Mouse (Mus musculus) right cerebral cortex, postnatal 25 days (tissue): ENCODE results near the gene Gm49392.
"Not testable (repeated sequence)": the region's sequence is repeated elsewhere in the genome, so short reads cannot be mapped to it uniquely, and the experiment has no call there.

Experiments
- DNase-seq: peaks from one replicate; pipeline ENCODE4 v3.0.0; 2022

The Gm49392 gene

DNA sequence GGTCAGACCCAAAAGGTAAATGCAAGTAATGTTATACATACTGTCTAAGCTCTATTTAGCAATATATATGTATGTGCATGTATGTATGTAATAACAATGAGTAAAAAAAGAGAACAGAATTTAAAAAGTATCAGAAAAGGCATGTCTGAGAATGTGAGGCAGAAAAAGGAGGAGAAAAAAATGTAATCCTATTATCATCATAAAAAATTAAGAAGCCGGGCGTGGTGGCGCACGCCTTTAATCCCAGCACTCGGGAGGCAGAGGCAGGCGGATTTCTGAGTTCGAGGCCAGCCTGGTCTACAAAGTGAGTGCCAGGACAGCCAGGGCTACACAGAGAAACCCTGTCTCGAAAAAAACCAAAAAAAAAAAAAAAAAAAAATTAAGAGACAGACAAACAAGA is at the start of gene Gm49392:
Gene Gm49392 (minus strand): TSS at position 101 of the 400 bp plus-strand sequence.
- not testable (repeated sequence) for DNase-seq

DNA sequence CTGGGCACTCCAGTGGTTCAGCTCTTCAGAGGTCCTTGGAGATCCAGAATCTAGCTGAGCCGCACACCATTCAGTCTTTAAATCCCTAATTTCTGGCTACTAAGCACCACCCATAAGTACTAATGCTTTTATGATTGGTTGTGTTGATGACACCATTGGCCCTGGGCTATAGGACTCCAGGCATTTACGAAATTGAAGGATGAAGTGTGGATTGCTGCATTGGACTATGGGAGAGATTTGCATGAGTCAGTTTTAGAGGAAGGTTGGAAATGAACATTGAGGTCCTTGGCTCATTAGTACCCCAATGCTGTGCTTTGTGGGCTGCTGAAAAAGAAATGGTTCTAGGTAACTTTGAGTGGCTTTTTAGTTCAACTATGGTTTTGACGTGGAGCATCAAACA is 45.2 kb upstream of the Gm49392 start, which contains the start of gene Tpbpa:
Gene Tpbpa (minus strand): TSS at position 101 of the 400 bp plus-strand sequence.
- not testable (repeated sequence) for DNase-seq

DNA sequence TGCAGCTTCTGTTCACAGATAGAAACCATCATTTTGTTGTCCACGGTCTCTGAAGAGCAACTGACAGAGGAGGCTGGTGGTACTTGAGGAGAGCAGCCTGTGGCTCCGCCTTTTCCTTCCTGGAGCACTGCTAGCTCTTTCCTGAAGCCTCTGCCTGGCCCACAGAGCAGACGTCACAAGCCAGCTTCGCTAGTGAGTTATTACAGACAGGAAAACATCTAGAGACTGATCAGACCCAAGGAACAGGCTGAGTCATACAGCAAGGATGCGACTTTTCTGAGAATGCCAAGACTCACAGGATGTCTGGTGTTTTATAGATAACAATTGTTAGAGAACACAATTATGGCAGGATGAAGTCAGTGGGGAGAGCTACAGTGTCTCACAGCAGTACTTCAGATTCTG is 39.8 kb upstream of the Gm49392 start, which contains the start of the genes Gm49391 and Ctla2a:
Gene Gm49391 (minus strand): TSS at position 72 of the 402 bp plus-strand sequence.
Gene Ctla2a (minus strand): TSS at position 126 of the 402 bp plus-strand sequence.
- DNase-seq, result no peak

- not testable (repeated sequence) for DNase-seq
Measured at GRCm38 (mm10) chr13:60935490-60935889, 38.8 kb upstream of the Gm49392 start, which contains the start of gene Gm49393. Gene Gm49393 (minus strand): TSS chr13:60935590.

DNA sequence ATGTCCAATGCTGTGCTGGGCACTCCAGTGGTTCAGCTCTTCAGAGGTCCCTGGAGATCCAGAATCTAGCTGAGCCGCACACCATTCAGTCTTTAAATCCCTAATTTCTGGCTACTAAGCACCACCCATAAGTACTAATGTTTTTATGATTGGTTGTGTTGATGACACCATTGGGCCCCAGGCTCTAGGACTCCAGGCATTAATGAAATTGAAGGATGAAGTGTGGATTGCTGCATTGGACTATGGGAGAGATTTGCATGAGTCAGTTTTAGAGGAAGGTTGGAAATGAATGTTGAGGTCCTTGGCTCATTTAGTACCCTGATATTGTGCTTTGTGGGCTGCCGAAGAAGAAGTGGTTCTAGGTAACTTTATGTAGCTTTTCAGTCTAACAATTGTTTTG is 8.1 kb upstream of the Gm49392 start, which contains the start of gene Tpbpb:
Gene Tpbpb (minus strand): TSS at position 101 of the 400 bp plus-strand sequence.
- not testable (repeated sequence) for DNase-seq

- no peak for DNase-seq
Measured at GRCm38 (mm10) chr13:60897328-60897727, 634 bp upstream of the Gm49392 start, which contains the start of gene Ctla2b. Gene Ctla2b (minus strand): TSS chr13:60897447.

DNA sequence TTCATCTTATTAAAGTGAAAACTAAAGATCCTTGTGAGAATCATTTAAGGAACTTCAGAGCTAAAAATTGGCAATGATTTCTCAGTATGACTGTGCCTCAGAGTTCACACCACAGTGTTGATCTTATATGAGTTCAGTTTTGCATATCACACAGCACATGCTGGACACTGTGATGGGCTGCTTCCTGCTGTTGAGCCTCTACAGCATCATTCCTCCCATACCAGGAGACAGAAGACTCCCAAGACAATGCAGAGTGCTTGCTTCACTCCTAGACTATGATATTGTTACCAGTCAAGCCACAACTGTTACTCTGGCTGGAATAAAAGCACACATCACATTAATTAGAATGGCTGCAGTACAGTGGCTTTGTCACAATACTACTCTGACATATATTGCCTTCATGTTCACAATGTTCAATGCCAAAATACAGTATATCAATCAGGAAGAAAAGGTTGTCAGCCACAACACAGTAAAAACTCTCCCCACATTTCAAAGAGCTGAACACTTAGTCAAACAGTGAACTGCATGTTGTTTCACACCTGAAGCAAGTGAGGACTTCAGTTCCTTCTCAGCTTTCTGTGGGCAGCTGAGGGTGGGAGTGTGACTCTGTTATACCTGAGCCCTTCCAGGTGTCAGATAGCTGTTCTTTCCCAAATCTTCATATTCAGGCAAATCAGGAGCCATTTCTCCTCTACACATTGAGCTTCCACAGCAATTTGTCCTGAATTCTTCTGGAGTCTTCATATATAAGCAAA is 1.1 kb downstream of the Gm49392 start:
- DNase-seq, result no peak

- DNase-seq, result no peak
Measured at GRCm38 (mm10) chr13:60892301-60892700, 4.4 kb downstream of the Gm49392 start.

- no peak for DNase-seq
Measured at GRCm38 (mm10) chr13:60864281-60864680, 32.4 kb downstream of the Gm49392 start, which contains the start of gene 4930486L24Rik. Gene 4930486L24Rik (minus strand): TSS chr13:60864475.

DNA sequence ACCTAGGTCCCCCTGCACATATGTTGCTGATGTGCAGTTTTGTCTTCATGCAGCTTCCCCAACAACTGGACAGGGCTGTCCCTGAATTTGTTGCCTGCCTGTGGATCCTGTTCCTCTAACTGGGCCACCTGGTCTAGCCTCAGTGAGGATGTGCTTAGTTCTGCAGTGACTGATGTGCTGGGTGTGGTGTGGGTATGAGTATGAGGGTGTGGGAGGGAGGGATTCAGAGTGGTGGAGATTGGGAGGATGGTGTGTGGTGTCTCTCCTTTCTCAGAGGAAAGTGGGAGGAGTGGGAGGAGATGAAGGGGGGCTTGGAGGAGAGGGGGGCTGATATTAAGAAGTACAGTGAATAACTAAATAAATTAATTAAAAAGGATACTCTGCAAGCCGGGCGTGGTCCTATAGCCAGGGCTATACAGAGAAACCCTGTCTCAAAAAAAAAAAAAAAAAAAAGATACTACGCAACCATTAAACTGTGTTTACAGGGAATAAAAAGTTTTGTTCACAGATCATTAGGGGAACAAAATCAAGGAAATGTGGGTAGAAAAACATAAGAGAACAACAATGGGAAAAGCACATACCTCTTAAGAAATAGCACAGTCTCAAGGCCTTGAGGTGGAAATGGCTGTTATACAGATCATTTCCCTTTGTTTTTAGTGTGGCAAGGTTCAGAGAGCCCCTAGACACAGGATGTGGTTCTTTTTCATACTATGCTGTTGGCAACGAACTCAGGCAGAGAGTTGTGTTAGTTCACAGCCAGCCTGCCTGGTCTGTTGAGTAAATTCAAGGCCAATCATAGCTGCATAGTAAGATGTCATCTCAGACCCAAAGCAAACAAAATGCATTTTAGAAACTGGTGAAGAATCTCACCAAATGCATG is 48.2 kb downstream of the Gm49392 start:
- DNase-seq, result no peak

- DNase-seq, result no peak
Measured at GRCm38 (mm10) chr13:60843153-60843552, 53.5 kb downstream of the Gm49392 start.

- no peak for DNase-seq
Measured at GRCm38 (mm10) chr13:60842703-60843102, 54.0 kb downstream of the Gm49392 start.

DNA sequence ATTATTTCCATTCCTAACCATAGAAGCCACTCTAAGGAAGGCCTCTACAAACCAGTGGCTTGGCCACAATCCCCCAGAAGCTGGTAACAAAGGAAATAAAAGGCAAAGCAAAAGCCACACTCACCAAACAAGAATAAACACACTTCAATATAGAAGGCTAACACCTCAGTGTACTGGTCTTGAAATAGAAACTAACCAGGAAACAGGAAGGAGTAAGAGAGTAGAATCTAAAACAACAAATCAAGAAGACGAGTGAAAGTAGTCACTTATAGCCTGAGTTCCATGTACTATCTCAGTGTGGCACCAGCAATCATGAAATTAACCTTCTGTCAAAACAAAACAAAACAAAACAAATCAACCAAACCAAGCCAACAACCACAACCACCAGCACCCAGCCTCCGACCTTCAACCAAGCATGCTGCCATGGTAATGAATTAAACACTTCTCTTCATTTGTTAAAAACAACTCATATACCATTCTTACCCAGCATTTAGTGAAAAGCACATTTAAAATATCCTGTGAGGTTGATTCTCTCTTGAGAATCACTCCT is 57.3 kb downstream of the Gm49392 start:
- no peak for DNase-seq

DNA sequence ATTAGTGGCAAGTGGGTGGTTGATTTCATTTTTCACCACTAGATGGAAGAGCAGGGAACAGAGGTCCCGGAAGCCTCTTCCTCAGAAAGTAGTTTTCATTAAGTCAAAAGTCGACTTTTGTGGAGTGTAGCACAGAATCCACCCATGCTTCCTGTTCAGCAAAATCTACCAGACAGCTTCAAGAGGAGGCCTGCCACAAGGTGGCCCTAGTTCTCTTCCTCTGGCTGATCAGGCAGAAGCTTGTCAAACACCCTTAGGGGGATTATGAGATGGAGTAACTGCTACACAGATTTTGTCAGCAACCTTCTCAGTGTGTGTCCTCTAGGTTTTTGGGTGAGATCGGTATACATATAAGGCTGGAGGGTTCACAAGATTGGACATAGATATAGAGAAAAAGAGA is 70.6 kb downstream of the Gm49392 start:
- DNase-seq, result no peak

DNA sequence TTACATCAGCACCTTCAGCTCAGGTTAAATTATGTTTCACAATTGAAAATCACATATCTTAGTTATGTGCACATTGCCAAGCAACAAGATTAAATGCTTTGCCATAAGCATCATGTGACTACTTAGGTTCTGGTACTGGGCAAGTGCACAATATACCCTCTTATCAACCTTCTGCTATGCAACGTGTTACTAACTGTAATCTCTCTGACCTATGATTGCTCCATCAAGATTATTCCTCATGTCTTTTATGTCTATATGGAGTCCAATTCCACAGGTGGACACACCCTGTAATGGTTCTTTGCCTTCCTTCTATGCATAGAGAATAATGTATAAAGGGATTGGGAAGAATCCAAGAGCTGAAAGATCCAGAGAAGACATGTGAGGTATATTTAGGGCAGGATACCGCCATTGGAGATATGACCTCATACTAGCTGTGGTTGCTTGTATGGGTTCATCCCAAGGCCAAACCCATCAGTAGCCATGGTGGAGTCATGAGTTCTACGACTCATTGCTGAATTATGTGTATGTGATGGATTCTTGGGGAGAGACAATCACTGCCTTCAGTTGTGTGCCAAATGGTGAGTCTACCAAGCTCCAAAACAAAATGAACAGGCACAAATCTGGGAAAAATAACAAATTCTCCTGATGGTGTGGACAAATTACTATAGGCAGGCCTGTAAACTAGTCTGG is 76.1 kb downstream of the Gm49392 start:
- no peak for DNase-seq

GRCm38 (mm10) chr13:60819469-60819868 is 77.2 kb downstream of the Gm49392 start:
- DNase-seq, result peak; percentile 8

GRCm38 (mm10) chr13:60813722-60814121 is 83.0 kb downstream of the Gm49392 start:
- no peak for DNase-seq

DNA sequence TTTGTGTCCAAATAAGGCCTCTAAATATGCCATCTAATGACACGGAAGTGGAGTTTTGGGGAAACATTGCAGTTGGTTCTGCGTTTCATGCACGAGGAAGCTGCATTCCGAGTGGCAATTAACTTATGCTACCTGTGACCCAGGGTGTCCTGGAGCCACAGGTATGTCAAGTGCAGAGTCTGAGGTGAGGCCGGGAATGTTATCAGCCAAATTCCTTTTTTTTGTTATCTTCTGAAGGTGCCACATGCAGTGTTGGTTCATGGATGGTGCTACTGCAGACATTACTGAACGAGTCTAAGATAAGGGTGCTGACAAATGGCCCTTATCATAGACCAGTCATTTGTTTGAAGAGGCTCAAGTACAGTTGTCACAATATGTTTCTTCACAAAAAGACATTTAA is 83.9 kb downstream of the Gm49392 start:
- no peak for DNase-seq

GRCm38 (mm10) chr13:60809690-60810089 is 87.0 kb downstream of the Gm49392 start:
- DNase-seq, result no peak

GRCm38 (mm10) chr13:60802749-60803148 is 93.9 kb downstream of the Gm49392 start, which contains the start of gene Ctsll3:
Gene Ctsll3 (minus strand): TSS chr13:60802849.
- no peak for DNase-seq
